Mouse (Mus musculus) ovary, postnatal 36 days (tissue): Measurements from ENCODE around the gene Carmil3.

ENCODE experiments used
- DNase-seq: peaks from one replicate; pipeline ENCODE4 v3.0.0; 2022; ENCODE audit warnings: low spot score, mixed read lengths

Carmil3 gene

DNA sequence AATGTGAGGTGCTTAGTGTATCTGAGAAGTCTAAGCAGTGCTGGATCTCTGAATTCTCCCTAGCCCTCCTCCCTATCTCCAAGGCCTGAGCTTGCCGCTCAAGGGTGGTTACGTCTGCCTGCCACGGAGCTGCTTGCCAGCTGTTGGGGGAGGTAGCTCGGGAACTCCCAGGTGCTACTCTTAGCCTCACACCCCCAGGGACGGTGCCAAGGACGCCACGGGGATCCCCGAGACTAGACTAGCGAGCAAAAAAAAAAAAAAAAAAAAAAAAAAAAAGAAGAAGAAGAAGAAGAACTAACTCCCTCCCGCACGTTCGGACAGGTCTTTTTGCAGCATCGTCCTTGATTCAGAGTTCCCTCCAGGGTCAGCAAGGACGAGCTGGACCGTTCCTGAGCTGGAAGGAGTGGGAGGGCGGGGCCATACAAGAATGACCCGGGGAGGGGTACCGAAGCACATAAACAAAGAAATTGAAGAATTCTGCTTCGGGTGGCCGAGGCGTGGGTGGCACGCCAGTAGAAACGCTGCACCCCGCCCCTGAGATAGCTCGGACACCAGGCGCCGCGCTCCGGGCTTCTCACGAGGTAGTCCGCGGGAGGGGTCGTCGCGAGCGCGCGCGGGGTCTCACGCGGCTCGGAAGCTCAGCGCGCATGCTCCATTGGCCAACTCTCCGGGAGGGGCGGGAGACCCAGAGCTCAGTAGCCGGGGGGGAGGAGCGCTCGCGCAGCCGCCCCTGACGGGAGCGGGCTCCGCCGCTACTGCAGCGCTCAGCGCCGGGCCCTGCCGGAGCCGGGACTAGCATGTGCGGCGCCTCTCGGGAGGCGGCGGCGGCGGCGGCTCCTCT is at the start of gene Carmil3:
Carmil3 (plus strand) TSS at position 291 of the 841 bp plus-strand sequence.
- DNase-seq: peak; percentile 80

DNA sequence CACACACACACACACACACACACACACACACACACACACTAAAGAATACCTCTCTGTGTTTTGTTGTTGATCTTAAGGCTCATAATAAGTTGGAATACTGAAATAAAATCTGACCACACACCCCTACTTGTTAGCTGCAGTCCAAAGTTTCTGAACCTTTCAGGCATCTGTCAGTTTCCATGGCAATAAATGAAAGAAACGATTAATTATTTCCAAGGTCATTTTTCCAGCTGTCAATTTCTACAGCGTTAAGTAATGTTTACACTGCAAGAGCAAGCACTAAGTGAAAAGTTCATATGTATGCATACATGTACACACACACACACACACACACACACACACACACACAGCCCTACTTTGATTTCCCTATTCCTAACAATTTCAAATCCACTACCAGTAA is 32.8 kb upstream of the Carmil3 start:
- no peak for DNase-seq

DNA sequence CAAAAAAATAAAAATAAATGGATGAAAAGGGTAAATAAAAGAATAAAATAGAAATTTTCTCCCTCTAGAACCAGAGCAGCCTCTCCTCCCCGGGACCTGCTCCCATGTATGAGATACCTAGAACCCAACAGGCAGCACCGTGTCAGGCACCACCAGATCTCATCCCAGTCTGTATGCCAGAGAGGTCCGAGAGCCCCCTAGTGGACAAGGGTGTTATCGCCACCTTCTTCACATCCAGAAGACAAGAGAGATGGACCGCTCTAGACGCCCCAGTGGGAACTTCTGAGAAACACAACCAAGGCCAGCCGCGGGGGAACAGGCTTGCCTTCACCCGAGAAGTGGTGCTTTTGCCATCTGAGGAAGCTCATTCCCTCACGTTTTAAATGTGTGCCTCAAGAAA is 32.2 kb upstream of the Carmil3 start:
- DNase-seq: peak; percentile 50

DNA sequence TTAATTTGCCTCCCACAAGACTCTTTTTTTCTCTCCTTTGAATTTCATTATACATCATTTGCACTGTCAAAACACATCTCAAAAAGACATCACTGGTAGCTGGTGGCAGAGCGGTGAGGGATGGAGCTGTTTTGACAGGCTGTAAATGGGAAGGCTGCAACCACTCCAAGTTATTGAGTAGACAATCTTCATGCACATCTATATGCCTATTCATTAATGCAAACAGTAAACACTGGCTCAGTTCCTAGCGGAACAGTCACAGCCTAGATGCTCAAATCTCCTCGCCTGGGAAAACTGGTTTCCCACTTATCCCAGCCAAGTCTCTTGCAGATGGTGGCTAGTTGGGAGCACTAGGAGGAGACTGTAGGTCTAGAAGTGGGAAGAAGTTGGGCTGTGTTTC is 31.7 kb upstream of the Carmil3 start:
- no peak for DNase-seq

DNA sequence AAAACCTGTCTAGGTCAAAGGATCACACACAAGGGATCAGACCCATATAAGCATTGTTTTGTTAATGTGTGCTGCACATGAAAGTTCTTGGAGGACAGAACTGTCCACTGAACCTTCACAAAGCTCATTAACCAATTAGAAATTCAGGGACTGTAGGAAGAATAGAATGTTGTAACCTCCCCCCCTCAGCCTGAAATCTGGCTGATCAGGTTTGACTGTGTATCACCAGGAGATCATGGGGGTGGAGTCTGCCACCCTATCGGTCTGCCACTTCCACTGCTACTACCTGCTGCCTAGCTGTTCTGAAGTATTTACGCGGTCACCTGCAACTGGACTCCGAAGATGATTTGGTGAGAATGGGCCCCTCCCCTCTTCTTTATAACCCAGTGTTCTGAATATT is 30.7 kb upstream of the Carmil3 start:
- no peak for DNase-seq

DNA sequence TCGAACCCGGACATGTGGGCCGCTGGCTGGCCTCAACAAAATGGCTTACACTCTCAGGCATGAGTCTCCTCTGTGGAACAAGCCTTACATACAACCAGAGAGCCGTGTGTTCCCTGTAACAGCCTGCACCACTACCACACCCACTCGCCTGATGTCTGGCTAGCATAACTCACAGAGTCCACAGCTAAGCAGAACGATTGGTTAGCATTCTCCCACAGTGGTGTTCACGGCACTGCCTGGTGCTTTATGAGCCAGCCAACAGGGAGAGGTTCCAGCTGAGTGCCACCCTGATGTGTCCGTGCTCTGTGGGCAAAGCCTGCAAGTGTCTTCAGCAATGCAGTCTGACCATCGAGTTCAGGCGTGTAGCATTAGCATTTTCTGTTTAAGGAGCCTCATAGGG is 30.2 kb upstream of the Carmil3 start:
- no peak for DNase-seq

DNA sequence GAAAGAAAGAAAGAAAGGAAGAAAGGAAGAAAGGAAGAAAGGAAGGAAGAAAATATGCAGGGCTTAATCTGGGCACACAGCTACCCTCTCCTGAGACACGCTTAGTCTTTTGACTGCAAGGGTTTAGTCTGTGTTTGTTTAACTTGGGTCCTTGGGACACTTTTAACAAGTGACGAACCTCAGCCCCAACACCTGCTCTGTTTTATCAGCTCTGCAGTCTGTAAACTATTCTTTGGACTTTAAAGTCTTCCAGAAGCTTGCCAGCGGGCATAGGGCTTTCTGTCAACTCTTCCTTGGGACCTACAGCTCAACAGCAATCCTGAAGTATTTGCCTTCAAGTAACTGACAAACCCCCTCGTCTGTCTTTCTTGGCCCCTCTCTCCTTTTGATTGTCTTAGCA is 28.7 kb upstream of the Carmil3 start:
- DNase-seq: no peak

DNA sequence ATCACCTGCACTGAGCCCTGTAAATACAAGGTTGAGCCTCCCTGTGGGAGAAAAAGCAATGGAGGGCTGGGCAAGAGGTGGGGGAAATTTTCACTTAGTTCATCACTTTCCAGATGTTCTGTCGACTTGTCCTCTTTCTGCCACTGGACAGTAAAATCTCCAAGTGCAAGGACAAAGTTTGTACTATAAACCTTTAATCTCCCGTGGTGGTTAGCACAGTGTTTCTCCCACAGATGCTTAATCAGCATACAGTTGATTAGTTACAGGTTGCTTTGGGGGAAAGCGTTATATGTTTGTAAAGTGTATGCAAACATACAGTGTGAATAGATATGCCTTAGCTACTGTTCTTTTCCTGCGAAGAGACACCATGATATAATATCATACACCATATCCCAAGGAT is 24.0 kb upstream of the Carmil3 start:
- DNase-seq: no peak

DNA sequence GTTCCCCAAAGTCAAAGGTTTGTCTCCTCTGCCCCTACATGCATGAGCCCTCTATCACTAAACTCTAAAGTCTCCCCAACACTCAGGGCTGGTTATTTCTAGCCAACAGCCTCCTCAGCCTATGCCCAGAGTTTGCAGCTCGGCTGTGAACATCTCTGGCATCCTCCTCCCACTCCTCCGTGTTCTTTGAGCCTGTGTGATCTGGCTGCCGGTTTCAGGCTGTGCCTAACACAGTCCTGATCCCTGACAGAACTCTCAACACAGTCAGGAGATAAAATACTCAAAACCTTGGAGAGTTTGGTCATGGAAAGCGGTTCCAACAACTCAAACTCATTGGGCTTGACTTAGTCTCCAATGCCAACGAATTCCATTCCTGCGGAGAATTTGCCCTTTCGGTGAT is 23.3 kb upstream of the Carmil3 start:
- no peak for DNase-seq

DNA sequence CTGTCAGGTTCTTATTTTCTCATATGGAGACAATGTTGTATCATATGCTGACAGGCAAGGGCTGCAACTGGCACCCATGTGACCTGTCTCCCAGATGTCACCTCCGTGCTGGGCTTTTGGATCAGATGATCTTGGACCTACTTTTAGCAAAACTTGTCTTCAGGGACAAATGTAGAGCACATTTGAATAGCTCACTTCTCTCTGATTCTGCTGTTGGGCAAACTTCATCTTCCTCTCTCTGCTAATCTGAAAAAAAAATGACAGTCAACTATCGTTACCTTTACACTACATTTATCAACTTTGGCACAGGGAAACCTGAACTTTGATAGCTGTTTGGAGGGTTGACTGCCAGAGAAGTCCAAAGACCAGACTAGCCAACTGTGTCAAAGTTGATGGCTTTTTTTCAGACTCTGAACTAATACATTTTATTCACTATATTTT is 22.1 kb upstream of the Carmil3 start:
- no peak for DNase-seq

DNA sequence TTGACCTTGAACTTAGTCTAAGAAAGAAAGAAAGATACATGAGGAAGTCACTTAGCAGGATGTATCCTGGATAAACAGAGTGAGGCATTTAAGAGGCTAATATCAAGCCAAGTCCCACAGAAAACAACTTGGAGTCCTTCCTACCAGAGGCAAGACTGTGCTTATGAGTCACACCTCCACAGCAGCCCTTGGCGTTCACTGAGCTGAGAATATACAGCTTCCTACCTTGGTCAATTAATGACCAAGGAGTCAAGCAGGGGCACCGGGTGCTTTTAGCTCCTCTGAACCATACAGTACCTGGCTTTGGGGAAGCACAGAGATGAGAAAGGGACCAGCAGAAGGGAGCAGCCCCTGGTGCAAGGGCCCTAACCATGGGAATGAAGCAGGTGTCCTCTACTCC is 21.4 kb upstream of the Carmil3 start:
- no peak for DNase-seq

DNA sequence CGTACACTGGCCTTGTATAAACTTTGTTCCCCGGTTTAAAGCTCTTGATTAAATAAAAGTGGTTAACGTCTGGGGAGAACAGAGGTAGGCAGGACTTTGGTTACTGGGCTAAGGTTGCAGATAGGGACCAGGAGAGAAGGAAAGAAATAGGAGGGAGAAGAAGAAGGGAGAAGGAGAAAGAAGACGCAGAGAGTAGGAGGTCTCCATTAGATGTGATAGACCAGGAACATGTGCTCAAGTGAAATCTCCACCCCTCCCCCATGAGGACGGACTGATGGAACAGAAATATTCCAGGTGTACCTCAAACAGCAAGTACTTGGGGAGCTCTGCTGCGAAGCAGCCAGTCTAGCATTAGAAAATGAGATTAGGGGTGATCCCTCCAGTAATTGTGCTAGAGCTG is 20.6 kb upstream of the Carmil3 start:
- no peak for DNase-seq

DNA sequence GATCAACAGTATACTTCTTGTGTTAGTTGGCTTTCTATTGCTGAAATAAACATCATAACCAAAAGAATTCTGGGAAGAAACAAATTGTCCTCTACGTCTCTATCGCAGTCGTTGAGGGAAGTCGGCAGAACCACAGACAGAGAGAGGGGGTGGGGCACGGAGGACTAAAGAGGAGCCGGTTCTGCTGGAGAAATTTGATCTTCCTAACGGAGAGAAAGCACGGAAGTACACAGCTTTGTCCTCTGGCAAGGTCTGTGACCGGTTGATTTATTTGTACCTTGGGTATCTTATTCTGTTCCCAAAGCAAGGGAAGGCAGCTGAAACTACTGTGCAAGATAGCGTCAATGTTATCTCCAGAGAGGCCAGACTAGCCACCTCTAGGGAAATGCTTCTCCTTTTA is 19.6 kb upstream of the Carmil3 start:
- DNase-seq: no peak

DNA sequence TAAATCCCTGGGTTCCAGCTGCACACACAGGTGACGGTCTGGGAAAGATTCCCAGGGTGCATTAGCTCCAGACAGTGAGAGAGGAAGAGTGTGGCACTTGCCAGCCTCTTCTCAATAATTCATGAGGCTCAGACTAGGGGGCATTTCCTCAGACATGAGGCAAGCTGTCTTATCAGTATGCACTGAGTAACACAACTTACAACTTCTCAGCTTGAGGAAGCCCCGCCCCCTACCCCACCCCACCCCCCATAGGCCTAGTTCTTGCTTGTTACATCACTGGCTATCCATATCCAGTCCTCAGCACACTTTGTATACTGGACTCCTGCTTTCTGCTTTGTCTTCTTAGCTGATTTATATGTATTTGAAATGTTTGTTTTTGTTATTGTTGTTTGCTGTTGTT is 14.8 kb upstream of the Carmil3 start:
- DNase-seq: no peak

DNA sequence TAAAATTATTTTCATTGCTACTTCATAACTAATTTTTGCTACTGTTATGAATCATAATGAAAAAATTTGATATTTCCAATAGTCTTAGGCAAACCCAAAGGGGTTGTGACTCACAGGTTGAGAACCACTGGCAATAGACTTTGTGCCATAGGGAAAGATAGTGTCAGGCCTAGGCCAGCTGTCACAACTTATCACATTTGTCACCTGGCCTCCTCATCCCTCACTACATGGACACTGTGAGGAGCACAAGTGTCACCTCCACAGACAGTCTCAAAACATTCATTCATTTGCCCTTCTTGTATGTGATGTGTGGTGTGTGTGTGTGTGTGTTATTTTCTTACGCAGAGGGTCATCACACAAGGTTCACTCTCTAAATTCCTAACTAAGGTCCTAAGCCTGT is 13.0 kb upstream of the Carmil3 start:
- no peak for DNase-seq

DNA sequence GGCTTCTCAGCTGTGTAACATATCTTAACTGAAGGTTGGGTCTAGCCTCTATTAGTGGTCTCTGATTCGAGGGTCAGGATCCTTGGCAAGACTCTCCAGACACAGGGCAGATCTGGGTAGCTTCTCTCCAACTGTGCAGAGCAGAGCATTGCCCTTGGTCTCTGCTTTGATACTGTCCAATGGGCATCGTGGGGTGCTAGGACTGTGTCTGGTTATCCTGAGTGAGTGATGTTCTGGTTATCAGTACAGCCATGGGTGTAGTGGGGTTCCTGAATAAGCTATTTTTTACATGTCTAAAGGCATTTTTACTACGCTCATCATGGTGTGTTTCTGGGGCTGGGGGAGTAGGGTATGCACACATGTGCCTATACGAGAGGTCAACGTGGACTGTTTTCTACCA is 12.6 kb upstream of the Carmil3 start:
- DNase-seq: no peak

DNA sequence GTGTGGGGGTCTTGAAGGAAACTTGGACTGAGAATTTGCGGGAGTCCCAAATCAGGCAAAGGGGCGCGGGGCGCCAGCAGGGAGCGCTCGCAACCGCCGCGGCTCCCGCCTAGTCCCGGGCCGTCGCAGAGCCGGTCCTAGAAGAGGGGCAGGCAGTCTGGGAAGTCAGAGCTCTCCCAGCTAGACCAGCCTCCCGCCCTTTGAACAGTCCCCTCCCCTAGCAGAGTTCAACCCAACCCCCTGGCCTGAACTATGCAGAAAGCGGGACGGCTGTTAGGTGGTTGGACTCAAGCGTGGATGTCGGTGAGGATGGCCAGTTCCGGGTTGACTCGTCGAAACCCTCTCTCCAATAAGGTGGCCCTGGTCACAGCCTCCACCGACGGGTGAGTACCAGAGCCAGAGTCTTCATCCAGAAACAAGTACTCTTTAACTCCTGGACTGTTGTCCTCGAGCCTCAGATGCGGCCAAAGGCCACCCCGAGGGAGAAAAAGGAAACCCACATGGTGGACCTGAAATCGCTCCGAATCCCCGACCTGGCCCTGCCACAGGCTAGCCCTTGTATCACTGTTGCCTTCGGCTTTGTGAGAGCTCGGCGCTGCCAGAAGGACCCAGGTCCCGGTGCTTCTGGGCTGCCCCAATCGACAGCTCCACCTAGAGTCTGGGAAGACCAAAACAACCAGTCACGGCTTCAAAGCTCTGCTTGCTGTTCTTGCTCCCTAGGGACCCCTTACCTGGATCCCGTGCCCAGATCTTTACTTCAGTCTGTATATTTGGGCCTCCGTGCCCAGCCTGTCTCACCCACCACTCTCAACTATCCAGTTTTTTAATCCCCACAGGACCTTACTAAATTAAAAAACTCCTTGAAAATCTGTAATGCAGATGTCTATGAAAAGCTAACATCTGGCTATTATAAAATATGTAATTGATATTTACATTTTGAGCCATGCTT is 11.5 kb upstream of the Carmil3 start, which contains the start of gene Dhrs4:
Dhrs4 (plus strand) TSS at position 108 of the 949 bp plus-strand sequence.
- peak; percentile 81 for DNase-seq

DNA sequence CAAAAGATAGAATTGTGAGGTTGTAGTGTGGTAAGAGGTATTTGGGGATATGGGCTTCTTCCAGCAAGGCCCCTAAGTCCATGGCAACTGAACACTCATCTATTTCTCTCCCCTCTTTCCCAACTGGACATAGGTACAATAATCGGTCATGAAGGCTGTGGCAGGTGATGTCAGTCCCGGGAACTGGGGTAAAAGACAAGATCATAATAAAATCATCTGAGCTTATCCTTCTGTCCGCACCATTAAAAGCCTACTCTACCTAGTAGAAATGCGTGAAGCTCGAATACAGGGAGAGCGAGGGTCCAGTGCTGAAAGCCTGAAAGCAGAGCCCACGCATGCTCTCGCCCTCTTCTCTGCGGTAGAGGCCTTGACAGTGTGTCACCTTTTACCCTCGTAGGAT is 10.8 kb upstream of the Carmil3 start:
- DNase-seq: no peak

DNA sequence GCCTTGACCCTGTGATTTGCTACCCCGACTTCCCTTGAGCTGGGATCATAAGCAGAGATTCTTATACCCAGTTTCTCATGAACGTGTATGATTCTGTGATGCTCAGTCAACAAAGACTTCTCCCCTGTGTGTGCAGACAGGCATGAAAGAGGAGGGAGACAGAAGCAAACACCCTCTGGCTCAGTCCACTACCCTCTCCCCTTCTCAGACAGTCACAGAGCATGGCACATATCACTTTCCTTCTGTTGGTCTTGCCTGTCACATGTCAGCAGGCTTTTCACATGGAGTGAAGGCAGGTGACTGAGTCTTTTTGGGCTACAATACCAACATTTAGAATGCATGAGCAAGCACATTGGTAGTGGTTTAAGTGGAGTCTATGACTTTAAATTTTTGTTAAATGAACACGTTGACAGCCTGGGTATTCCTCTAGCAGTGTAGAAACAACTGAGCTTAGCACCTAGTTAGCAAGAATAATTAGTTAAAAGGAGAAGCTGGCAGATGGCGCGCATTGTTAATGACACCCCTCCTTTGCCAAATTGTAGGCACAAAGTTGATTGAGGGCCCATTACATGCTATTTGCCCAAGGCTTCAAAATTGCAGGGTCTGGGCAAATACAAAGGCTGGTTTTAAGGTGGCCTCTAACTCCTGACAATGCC is 5.9 kb upstream of the Carmil3 start:
- DNase-seq: no peak

DNA sequence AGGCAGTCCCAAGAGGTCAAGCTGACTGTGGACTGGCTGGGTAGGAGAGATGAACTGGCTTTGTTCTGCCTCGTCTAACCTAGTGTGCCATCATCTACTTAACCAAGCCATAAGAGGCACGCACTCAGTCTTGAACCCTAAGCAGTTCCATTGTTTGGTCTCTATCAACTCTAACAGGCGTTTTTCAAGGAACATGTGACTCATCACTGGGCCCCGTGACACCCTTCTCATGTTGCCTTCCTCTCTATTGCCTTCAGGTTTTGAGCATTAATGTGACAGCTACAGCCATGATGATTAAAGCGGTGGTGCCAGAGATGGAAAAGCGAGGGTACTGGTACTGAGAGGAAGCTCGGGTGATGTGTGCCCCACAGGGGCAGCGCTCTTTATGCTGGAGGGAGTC is 3.6 kb upstream of the Carmil3 start:
- DNase-seq: no peak

DNA sequence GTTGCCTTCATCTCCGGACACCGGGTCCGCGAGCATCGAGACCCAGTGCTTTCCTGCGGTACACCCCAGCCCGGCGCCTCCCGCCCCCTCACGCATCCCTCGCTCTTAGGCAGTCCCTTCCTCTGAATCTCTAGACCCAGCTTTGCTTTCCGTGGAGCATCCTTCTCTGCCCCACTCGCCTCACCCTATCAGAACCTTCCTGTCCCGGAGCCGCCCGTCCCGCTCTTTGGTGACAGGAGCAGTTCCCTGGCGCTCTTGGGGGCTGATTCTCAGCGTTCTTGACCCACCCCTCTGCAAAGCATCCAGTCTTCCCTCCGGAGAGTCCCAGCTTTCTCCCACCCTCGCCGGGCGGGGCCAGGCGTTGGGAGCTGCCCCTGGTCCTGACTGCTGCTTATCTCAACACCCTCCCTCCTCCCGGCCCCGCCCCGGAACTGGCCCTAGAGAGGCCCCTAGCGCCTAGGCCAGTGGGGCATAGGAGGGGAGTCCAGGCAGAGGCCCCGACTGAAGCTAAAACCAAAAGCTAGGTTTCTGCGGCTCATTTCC is 911 bp downstream of the Carmil3 start:
- DNase-seq: peak; percentile 78

DNA sequence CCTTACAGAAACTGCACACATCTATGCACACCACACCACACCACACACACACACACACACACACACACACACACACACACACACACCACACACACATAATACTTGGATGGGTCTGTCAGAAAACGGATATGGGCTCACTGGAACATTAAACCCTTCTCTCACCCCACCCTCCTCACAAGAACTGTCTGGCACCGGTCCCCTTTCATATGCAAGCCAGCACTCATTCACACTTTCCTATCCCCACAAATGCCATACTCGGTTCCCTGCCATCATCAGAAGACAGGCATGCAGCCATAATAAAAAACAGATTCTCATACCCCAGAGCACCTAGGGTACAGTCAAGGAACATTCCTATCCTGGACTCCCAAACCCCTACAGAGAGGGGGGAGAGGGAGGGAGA is 1.7 kb downstream of the Carmil3 start:
- no peak for DNase-seq
